Mouse (Mus musculus): ENCODE results near the gene Armc10. TPM values are rescaled to one million over a fixed set of nuclear protein-coding genes. Genes with fewer than 3 reads are reported as not detected.

Gene Armc10
- total and polyA plus RNA-seq, 2 experiments: 9.3 to 28.3 TPM

DNA sequence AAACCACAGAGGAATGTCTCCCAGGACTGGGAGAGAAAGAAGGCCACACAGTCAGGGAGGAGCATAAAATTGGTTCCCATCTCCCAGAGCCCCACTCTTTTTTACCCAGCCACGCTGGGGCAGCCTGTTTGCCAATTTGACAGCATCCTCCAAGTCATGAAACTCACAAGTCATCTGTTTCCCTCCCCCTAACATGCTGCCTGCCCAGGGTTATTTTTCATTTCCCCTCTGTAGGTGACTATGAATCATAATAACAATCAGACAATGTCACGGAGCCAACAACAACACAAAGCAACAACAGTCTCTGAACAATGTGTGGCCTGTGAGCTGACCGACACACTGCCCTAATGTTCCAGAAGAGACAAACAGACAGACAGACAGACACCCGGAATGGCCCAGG, 34.4 kb downstream of the Armc10 start:
- no peak for DNase-seq (ENCODE audit: extremely low read depth, low read depth, low spot score)
- Histone ChIP-seq H3K9ac (ENCODE audit: low read depth, low read length) (no peak overlapping the region), H3K4me1 (ENCODE audit: control insufficient read depth, insufficient read depth, low read length) (no peaks in the 10 kb centered on the region), H3K4me3 (ENCODE audit: insufficient read depth, low read depth, low read length) (no peak overlapping the region), H3K79me2 (ENCODE audit: control insufficient read depth, insufficient read depth, low read length) (no peaks in the 10 kb centered on the region), H3K27me3 (ENCODE audit: control insufficient read depth, insufficient read depth, low read length) (0 out of 2 replicates have a peak, but pooled peaks cover 2% of the 10 kb centered on the region), H3K27ac (replicated peaks; ENCODE audit: insufficient read depth, low read depth, low read length) (no peak overlapping the region), H3K36me3 (ENCODE audit: control insufficient read depth, insufficient read depth, low read length) (peaks cover 2% of the 10 kb centered on the region; the same call in 1 of the 2 replicates)
- 72% methylated on average over 4 of the region's 4 CpGs for WGBS
- no peak for TF ChIP-seq CTCF (IDR thresholded peaks at IDR 0.05; ENCODE audit: low read depth, low read length)
- TF ChIP-seq POLR2A (IDR thresholded peaks at IDR 0.05; ENCODE audit: extremely low read depth, insufficient read depth, low read length): no peak

DNA sequence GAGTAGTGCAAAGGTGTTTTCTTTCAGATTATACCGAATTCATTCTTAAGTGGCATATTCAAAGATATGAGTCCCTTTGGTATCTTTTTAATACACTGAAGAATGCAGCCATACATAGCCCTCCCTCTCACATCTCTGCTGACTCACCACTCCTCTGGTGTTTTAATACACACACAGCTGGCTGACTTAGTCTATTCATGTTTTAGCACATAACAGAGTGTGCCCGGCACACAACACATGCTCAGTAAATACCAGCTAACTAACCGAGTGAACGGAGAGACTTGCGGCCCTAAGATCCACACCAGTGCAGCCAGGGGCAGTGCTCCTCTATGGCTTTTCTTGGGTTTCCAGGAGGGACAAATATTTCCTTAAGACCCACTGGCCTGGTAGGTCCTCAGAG, 35.3 kb downstream of the Armc10 start:
- TF ChIP-seq CTCF (IDR thresholded peaks at IDR 0.05; ENCODE audit: low read depth, low read length): no peak
- no peak for TF ChIP-seq POLR2A (IDR thresholded peaks at IDR 0.05; ENCODE audit: extremely low read depth, insufficient read depth, low read length)
- DNase-seq (ENCODE audit: extremely low read depth, low read depth, low spot score): no peak
- WGBS: 89% methylated on average over 5 of the region's 5 CpGs

DNA sequence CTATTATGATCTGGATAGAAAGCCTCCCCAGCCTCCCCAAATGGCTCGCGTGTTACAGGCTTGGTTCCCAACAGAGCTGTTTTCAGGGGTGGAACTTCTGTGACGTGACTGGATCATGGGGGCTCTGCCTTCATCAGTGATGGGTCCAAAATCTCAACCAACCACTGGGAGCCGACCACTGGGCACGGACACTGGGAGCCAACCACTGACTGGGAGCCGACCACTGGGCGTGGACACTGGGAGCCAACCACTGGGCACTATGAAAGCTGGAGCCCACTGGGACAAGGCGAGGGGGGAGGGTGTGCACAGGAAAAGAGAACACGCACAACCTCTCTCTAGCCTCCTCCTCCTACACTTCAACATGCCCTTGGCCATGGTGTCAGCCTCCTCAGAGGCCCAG, 38.2 kb downstream of the Armc10 start:
- Histone ChIP-seq H3K27ac (replicated peaks; ENCODE audit: insufficient read depth, low read depth, low read length) (no peak overlapping the region), H3K4me1 (ENCODE audit: control insufficient read depth, insufficient read depth, low read length) (no peaks in the 10 kb centered on the region), H3K79me2 (ENCODE audit: control insufficient read depth, insufficient read depth, low read length) (no peaks in the 10 kb centered on the region), H3K9ac (ENCODE audit: low read depth, low read length) (no peak overlapping the region), H3K4me3 (ENCODE audit: insufficient read depth, low read depth, low read length) (no peak overlapping the region), H3K36me3 (ENCODE audit: control insufficient read depth, insufficient read depth, low read length) (peaks cover 2% of the 10 kb centered on the region; the same call in 1 of the 2 replicates), H3K27me3 (ENCODE audit: control insufficient read depth, insufficient read depth, low read length) (0 out of 2 replicates have a peak, but pooled peaks cover 2% of the 10 kb centered on the region)
- TF ChIP-seq CTCF (IDR thresholded peaks at IDR 0.05; ENCODE audit: low read depth, low read length) (no peak), POLR2A (IDR thresholded peaks at IDR 0.05; ENCODE audit: extremely low read depth, insufficient read depth, low read length) (no peak)
- 93% methylated on average over 9 of the region's 9 CpGs for WGBS
- DNase-seq (ENCODE audit: extremely low read depth, low read depth, low spot score): no peak

More for the DNA sequence above, 35.3 kb downstream of the Armc10 start:
- no peak overlapping the region for H3K27ac ChIP-seq (replicated peaks; ENCODE audit: insufficient read depth, low read depth, low read length)
- H3K4me1 ChIP-seq (ENCODE audit: control insufficient read depth, insufficient read depth, low read length): no peaks in the 10 kb centered on the region
- 0 out of 2 replicates have a peak, but pooled peaks cover 2% of the 10 kb centered on the region for H3K27me3 ChIP-seq (ENCODE audit: control insufficient read depth, insufficient read depth, low read length)
- no peak overlapping the region for H3K9ac ChIP-seq (ENCODE audit: low read depth, low read length)
- no peak overlapping the region for H3K4me3 ChIP-seq (ENCODE audit: insufficient read depth, low read depth, low read length)
- no peaks in the 10 kb centered on the region for H3K79me2 ChIP-seq (ENCODE audit: control insufficient read depth, insufficient read depth, low read length)
- H3K36me3 ChIP-seq (ENCODE audit: control insufficient read depth, insufficient read depth, low read length): peaks cover 2% of the 10 kb centered on the region; the same call in 1 of the 2 replicates

DNA sequence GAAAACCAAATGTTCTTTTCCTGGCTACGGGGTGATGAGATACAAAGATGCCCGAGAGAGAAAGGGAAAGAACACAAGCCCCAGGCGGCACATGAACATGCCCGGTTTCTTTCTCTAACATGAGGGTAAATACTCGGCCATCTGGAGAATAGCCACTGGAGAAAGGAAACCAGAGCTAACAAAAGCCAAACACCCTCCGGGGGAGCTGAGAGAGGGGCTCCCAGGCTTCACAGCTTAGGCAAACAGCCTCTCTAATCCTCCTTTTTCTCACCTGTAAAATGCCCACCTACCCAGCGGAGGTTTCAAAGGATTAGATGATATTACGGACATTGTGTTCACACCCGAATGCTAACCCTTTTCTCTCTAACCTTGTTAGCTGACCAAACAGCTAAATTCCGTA, 39.4 kb downstream of the Armc10 start:
- no peak for DNase-seq (ENCODE audit: extremely low read depth, low read depth, low spot score)
- Histone ChIP-seq H3K4me3 (ENCODE audit: insufficient read depth, low read depth, low read length) (no peak overlapping the region), H3K36me3 (ENCODE audit: control insufficient read depth, insufficient read depth, low read length) (peaks cover 2% of the 10 kb centered on the region; the same call in 1 of the 2 replicates), H3K9ac (ENCODE audit: low read depth, low read length) (no peak overlapping the region), H3K27me3 (ENCODE audit: control insufficient read depth, insufficient read depth, low read length) (0 out of 2 replicates have a peak, but pooled peaks cover 2% of the 10 kb centered on the region), H3K27ac (replicated peaks; ENCODE audit: insufficient read depth, low read depth, low read length) (no peak overlapping the region), H3K79me2 (ENCODE audit: control insufficient read depth, insufficient read depth, low read length) (no peaks in the 10 kb centered on the region), H3K4me1 (ENCODE audit: control insufficient read depth, insufficient read depth, low read length) (no peaks in the 10 kb centered on the region)
- no peak for TF ChIP-seq POLR2A (IDR thresholded peaks at IDR 0.05; ENCODE audit: extremely low read depth, insufficient read depth, low read length)
- TF ChIP-seq CTCF (IDR thresholded peaks at IDR 0.05; ENCODE audit: low read depth, low read length): no peak
- WGBS: 74% methylated on average over 10 of the region's 10 CpGs

DNA sequence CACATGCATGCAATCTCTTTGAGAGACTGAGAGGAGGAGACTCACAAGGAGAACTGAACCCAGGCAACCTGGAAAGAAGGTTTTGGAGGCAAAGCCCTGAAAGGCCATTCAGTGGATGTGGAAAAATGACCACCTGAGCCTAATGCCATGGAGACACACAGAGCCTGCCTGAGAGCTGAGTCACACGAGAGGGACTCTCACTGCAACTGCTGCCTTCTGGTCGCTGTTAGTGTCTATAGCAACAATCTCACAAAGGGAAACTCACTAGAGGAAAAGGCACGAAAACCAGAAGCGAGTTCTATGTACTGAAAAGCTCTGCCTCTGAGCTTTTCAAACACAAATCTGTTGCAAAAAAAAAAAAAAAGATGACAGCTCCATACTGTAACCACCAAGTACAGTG, 41.4 kb downstream of the Armc10 start:
- H3K9ac ChIP-seq (ENCODE audit: low read depth, low read length): no peak overlapping the region
- H3K4me1 ChIP-seq (ENCODE audit: control insufficient read depth, insufficient read depth, low read length): no peaks in the 10 kb centered on the region
- H3K36me3 ChIP-seq (ENCODE audit: control insufficient read depth, insufficient read depth, low read length): peaks cover 2% of the 10 kb centered on the region; the same call in 1 of the 2 replicates
- TF ChIP-seq POLR2A (IDR thresholded peaks at IDR 0.05; ENCODE audit: extremely low read depth, insufficient read depth, low read length) (no peak), CTCF (IDR thresholded peaks at IDR 0.05; ENCODE audit: low read depth, low read length) (no peak)
- H3K27me3 ChIP-seq (ENCODE audit: control insufficient read depth, insufficient read depth, low read length): 0 out of 2 replicates have a peak, but pooled peaks cover 2% of the 10 kb centered on the region
- H3K4me3 ChIP-seq (ENCODE audit: insufficient read depth, low read depth, low read length): no peak overlapping the region
- WGBS: 76% methylated on average over 4 of the region's 4 CpGs
- no peak for DNase-seq (ENCODE audit: extremely low read depth, low read depth, low spot score)
- no peak overlapping the region for H3K27ac ChIP-seq (replicated peaks; ENCODE audit: insufficient read depth, low read depth, low read length)
- H3K79me2 ChIP-seq (ENCODE audit: control insufficient read depth, insufficient read depth, low read length): no peaks in the 10 kb centered on the region

GRCm38 (mm10) chr5:21692230-21692629, 46.6 kb downstream of the Armc10 start:
- Histone ChIP-seq H3K27me3 (ENCODE audit: control insufficient read depth, insufficient read depth, low read length) (no peaks in the 10 kb centered on the region), H3K4me1 (ENCODE audit: control insufficient read depth, insufficient read depth, low read length) (no peaks in the 10 kb centered on the region), H3K79me2 (ENCODE audit: control insufficient read depth, insufficient read depth, low read length) (no peaks in the 10 kb centered on the region), H3K27ac (replicated peaks; ENCODE audit: insufficient read depth, low read depth, low read length) (no peak overlapping the region), H3K4me3 (ENCODE audit: insufficient read depth, low read depth, low read length) (no peak overlapping the region), H3K9ac (ENCODE audit: low read depth, low read length) (no peak overlapping the region), H3K36me3 (ENCODE audit: control insufficient read depth, insufficient read depth, low read length) (no peaks in the 10 kb centered on the region)
- no peak for DNase-seq (ENCODE audit: extremely low read depth, low read depth, low spot score)
- 94% methylated on average over 5 of the region's 5 CpGs for WGBS
- TF ChIP-seq CTCF (IDR thresholded peaks at IDR 0.05; ENCODE audit: low read depth, low read length) (no peak), POLR2A (IDR thresholded peaks at IDR 0.05; ENCODE audit: extremely low read depth, insufficient read depth, low read length) (no peak)

All from liver, adult 2 months (tissue).